Mouse (Mus musculus): ENCODE data around the gene Spats1.
"Not testable (repeated sequence)": the region's sequence is repeated elsewhere in the genome, so short reads cannot be mapped to it uniquely, and the experiment has no call there.

- not testable (repeated sequence) for TF ChIP-seq CTCF, EP300 (IDR thresholded peaks at IDR 0.05; ENCODE audit: low read depth)
These were observed 19.4 kb downstream of the Spats1 start for GRCm38 (mm10) chr17:45455783-45456182.

Data from liver, postnatal 0 days (tissue).